Mouse (Mus musculus): ENCODE measurements around the gene A930017K11Rik. TPM values are rescaled to one million over a fixed set of nuclear protein-coding genes. Genes with fewer than 3 reads are reported as not detected.
A peak's percentile ranks its signal among the peaks of the same experiment; 100 is the strongest.

A930017K11Rik gene
- polyA plus RNA-seq, 1 experiment from 2014 or later: 0.13 TPM

DNA sequence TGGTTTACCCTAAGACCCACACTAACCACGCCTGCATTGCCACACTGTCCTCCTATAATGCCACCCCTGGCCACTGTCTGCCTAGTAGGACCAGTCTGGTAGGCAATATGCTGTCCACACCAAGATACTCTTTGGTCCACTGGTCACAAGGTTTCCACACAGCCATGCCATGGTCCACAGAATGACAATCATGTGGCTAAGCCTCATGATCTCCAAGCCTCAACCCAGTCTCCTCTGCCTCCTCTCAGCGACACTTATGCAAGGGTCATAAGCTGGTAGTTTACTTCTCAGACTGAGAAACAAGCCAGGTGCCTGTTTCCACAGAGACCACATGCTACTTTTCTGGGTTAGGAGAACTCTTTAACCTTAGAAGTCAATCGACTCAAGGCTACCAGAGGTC is 30.5 kb upstream of the A930017K11Rik start:
- H3K9ac ChIP-seq (ENCODE audit: low read depth, low read length): no peak overlapping the region
- ATAC-seq (ENCODE audit: low read depth): no peak
- no peaks in the 10 kb centered on the region for H3K9me3 ChIP-seq (replicated peaks; ENCODE audit: control insufficient read depth, low read length)
- no peak overlapping the region for H3K4me3 ChIP-seq (ENCODE audit: low read depth, low read length)
- peaks cover 27% of the 10 kb centered on the region for H3K4me1 ChIP-seq (ENCODE audit: control insufficient read depth, low read depth, low read length)
- WGBS (ENCODE audit: insufficient replicate concordance): 89% methylated on average over 3 of the region's 3 CpGs
- no peak overlapping the region for H3K4me2 ChIP-seq (ENCODE audit: low read depth, low read length)
- no peaks in the 10 kb centered on the region for H3K27me3 ChIP-seq (ENCODE audit: control insufficient read depth, insufficient read depth, low read depth, low read length)
- H3K27ac ChIP-seq (ENCODE audit: low read length): no peak overlapping the region
- H3K36me3 ChIP-seq (ENCODE audit: control insufficient read depth, insufficient read depth): no peaks in the 10 kb centered on the region

DNA sequence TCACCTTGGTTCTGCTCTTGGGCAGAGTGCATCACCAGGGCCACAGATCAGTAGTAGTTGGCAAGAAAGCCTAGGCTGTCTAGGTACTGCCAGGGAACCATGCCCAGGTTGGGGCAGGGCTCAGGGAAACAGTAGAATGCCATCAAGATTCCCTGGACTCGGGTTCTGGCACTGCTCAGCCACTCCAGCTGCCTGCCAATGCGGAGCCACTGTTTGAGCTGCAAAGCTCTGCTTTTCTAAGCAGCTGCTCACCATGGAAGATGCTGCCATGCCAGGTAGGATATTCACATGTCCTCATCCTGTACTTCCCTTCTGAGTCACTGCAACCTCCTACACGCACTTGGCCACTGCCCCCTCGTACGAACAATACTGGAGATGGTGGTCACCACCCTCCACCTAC is 28.5 kb upstream of the A930017K11Rik start:
- Histone ChIP-seq H3K27ac (ENCODE audit: low read length) (no peak overlapping the region), H3K36me3 (ENCODE audit: control insufficient read depth, insufficient read depth) (no peaks in the 10 kb centered on the region), H3K9ac (ENCODE audit: low read depth, low read length) (no peak overlapping the region), H3K4me2 (ENCODE audit: low read depth, low read length) (no peak overlapping the region), H3K27me3 (ENCODE audit: control insufficient read depth, insufficient read depth, low read depth, low read length) (no peaks in the 10 kb centered on the region), H3K4me1 (ENCODE audit: control insufficient read depth, low read depth, low read length) (peaks cover 23% of the 10 kb centered on the region), H3K9me3 (replicated peaks; ENCODE audit: control insufficient read depth, low read length) (no peaks in the 10 kb centered on the region), H3K4me3 (ENCODE audit: low read depth, low read length) (no peak overlapping the region)
- WGBS (ENCODE audit: insufficient replicate concordance): 79% methylated on average over 5 of the region's 5 CpGs
- no peak for ATAC-seq (ENCODE audit: low read depth)

DNA sequence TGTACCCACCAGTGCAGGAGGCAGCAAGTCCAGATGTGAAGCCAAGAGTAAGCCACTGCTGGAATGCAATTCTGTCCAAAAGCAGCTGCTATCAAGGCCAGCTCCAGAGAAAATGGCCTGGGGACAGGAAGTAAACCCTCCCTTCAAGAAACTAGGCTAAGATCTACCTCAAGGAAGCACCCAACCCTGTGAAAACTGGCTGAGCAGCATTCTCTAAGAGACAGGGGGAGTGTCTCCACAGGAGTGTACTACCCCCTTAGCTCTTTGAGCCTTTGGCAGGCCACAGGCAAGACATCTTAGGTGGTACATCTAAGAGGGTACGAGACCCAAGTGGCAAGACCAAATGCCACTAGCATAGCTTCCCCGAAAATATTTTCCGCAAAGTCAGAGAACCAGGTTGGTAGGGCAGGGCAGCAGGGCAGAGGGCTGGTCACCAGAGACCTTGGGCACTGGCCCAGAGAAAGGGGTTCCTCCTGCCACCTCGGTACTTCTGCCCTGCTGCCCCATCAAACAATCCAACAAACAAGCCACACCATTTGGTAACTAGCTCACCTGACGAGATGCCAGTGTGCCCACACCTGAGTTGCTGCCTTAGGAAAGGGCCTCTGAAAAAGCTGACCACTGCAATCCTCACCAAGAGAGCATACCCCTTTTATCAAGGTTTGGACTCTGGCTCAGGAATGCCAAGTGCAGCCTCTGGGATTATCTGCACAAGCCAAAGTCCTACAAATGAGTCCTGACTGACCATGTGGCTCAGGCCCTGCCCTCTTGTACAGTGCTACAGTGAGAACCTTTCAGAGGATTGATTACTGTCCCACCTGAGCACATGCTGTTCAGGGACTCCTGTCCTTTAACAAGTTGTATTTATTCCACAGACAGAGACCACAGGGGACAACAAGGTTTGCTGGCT is 27.7 kb upstream of the A930017K11Rik start:
- H3K27ac ChIP-seq (ENCODE audit: low read length): no peak overlapping the region
- H3K4me3 ChIP-seq (ENCODE audit: low read depth, low read length): no peak overlapping the region

DNA sequence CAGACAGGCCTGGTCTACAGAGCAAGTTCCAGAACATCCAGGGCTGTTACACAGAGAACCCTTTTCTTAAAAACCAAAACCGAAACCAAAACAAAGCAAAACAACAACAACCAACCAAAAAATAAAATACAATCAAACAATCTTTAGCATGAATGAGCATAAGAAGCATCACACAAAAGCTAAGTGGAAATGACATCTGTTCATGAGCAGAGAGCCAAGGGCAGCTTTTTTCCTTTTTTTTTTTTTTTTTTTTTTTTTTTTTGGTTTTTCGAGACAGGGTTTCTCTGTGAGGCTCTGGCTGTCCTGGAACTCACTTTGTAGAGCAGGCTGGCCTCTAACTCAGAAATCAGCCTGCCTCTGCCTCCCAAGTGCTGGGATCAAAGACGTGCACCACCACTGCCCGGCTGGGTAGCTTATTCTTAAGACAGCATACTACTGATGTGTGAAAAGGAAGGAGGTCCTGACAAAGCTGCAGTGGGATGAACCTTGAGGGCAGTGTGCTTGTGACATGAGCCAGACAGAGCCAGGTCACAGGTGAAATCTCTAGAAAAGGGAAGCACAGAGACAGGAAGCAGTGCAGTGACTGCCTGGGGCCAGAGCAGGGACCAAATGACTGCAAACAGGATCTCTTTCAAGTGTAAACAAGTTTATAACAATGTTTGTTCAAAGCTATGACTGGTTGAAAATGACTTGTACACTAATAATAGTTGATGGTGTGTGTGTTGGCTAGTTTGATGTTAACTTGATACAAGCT is 18.8 kb upstream of the A930017K11Rik start:
- no peak for ATAC-seq (ENCODE audit: low read depth)
- Histone ChIP-seq H3K27ac (ENCODE audit: low read length) (peak overlapping the region; percentile 64), H3K9me3 (replicated peaks; ENCODE audit: control insufficient read depth, low read length) (no peaks in the 10 kb centered on the region), H3K4me1 (ENCODE audit: control insufficient read depth, low read depth, low read length) (peaks cover 27% of the 10 kb centered on the region), H3K36me3 (ENCODE audit: control insufficient read depth, insufficient read depth) (no peaks in the 10 kb centered on the region), H3K9ac (ENCODE audit: low read depth, low read length) (no peak overlapping the region), H3K4me2 (ENCODE audit: low read depth, low read length) (no peak overlapping the region), H3K4me3 (ENCODE audit: low read depth, low read length) (no peak overlapping the region), H3K27me3 (ENCODE audit: control insufficient read depth, insufficient read depth, low read depth, low read length) (no peaks in the 10 kb centered on the region)
- WGBS (ENCODE audit: insufficient replicate concordance): 64% methylated on average over 4 of the region's 4 CpGs

More for the DNA sequence above, 27.7 kb upstream of the A930017K11Rik start:
- Histone ChIP-seq H3K27me3 (ENCODE audit: control insufficient read depth, insufficient read depth, low read depth, low read length) (no peaks in the 10 kb centered on the region), H3K9me3 (replicated peaks; ENCODE audit: control insufficient read depth, low read length) (no peaks in the 10 kb centered on the region), H3K4me2 (ENCODE audit: low read depth, low read length) (no peak overlapping the region), H3K36me3 (ENCODE audit: control insufficient read depth, insufficient read depth) (no peaks in the 10 kb centered on the region), H3K9ac (ENCODE audit: low read depth, low read length) (no peak overlapping the region), H3K4me1 (ENCODE audit: control insufficient read depth, low read depth, low read length) (peaks cover 21% of the 10 kb centered on the region)
- WGBS (ENCODE audit: insufficient replicate concordance): 79% methylated on average over 5 of the region's 5 CpGs
- ATAC-seq (ENCODE audit: low read depth): peak; percentile 59

DNA sequence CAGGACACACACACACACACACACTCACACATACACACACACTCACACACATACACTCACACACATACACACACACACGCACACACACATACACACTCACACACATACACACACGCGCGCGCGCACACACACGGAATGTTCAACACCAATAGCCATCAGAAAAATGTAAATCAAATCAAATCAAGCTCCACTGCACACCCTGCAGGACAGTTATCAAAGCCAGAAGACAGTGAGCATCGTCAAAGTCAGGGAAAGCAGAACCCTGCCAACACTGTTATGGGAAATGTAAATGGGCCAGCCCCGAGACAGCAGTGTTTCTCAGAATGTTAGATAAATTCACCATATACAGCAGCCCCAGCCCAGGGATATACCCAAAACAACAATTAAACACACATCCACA is 18.1 kb upstream of the A930017K11Rik start:
- Histone ChIP-seq H3K9me3 (replicated peaks; ENCODE audit: control insufficient read depth, low read length) (no peaks in the 10 kb centered on the region), H3K36me3 (ENCODE audit: control insufficient read depth, insufficient read depth) (no peaks in the 10 kb centered on the region), H3K4me3 (ENCODE audit: low read depth, low read length) (no peak overlapping the region), H3K27me3 (ENCODE audit: control insufficient read depth, insufficient read depth, low read depth, low read length) (no peaks in the 10 kb centered on the region), H3K9ac (ENCODE audit: low read depth, low read length) (no peak overlapping the region), H3K4me2 (ENCODE audit: low read depth, low read length) (no peak overlapping the region), H3K27ac (ENCODE audit: low read length) (peak overlapping the region; percentile 64), H3K4me1 (ENCODE audit: control insufficient read depth, low read depth, low read length) (peaks cover 27% of the 10 kb centered on the region)
- 83% methylated on average over 9 of the region's 9 CpGs for WGBS (ENCODE audit: insufficient replicate concordance)
- ATAC-seq (ENCODE audit: low read depth): no peak

DNA sequence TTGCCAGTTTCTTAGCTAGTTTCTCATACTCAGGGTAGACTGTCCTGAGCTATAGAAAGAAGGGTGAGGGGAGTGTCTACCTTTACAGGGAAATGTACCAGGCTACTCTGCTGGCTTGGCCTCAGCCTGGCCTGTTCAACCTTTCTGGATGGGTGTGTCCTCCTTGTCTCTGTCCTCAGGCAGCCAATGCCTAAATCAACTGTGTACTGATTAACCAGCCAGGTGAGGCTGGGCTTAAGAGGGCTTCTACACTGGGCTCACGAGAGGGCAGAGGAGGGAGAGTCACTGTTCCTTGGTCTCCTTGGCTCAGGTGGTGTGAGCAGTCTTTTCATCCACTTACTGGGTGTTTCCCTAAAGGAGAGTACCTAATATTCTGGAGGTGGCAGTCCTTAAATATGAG is 15.8 kb upstream of the A930017K11Rik start:
- Histone ChIP-seq H3K27ac (ENCODE audit: low read length) (peak overlapping the region; percentile 65), H3K9ac (ENCODE audit: low read depth, low read length) (peak overlapping the region; percentile 30; the same call in 1 of the 2 replicates), H3K4me1 (ENCODE audit: control insufficient read depth, low read depth, low read length) (peaks cover 43% of the 10 kb centered on the region), H3K36me3 (ENCODE audit: control insufficient read depth, insufficient read depth) (peaks cover 5% of the 10 kb centered on the region; the same call in 1 of the 2 replicates), H3K4me2 (ENCODE audit: low read depth, low read length) (0 out of 2 replicates have a peak overlapping the region, but pooled peaks have one; percentile 7), H3K27me3 (ENCODE audit: control insufficient read depth, insufficient read depth, low read depth, low read length) (no peaks in the 10 kb centered on the region), H3K9me3 (replicated peaks; ENCODE audit: control insufficient read depth, low read length) (no peaks in the 10 kb centered on the region), H3K4me3 (ENCODE audit: low read depth, low read length) (no peak overlapping the region)
- 17% methylated on average over 1 of the region's 1 CpGs for WGBS (ENCODE audit: insufficient replicate concordance)
- ATAC-seq (ENCODE audit: low read depth): peak; percentile 80

DNA sequence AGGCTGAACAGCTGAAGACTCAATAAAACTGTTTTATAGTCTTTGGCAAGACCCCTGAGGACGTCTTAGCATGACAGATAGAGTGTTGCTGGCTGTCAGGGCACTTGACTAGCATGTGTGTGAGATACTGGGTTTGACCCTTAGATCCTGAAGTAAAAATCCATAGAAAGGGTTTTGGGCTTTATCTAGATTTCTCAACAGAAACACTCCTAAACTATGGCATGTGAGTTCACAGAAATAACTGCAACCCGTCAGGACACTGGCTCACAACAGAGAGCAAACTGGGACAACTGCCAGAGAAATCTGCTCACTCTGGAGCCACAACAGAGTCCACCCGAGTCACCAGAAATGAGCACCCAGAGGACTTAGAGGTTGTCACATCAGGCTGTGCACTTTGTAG is 15.3 kb upstream of the A930017K11Rik start:
- peaks cover 5% of the 10 kb centered on the region; the same call in 1 of the 2 replicates for H3K36me3 ChIP-seq (ENCODE audit: control insufficient read depth, insufficient read depth)
- no peaks in the 10 kb centered on the region for H3K27me3 ChIP-seq (ENCODE audit: control insufficient read depth, insufficient read depth, low read depth, low read length)
- H3K9ac ChIP-seq (ENCODE audit: low read depth, low read length): no peak overlapping the region
- ATAC-seq (ENCODE audit: low read depth): 0 out of 2 replicates have a peak, but pooled peaks have one; percentile 22
- H3K4me2 ChIP-seq (ENCODE audit: low read depth, low read length): no peak overlapping the region
- WGBS (ENCODE audit: insufficient replicate concordance): 45% methylated on average over 3 of the region's 3 CpGs
- H3K4me3 ChIP-seq (ENCODE audit: low read depth, low read length): no peak overlapping the region
- peak overlapping the region; percentile 65 for H3K27ac ChIP-seq (ENCODE audit: low read length)
- peaks cover 48% of the 10 kb centered on the region for H3K4me1 ChIP-seq (ENCODE audit: control insufficient read depth, low read depth, low read length)
- no peaks in the 10 kb centered on the region for H3K9me3 ChIP-seq (replicated peaks; ENCODE audit: control insufficient read depth, low read length)

DNA sequence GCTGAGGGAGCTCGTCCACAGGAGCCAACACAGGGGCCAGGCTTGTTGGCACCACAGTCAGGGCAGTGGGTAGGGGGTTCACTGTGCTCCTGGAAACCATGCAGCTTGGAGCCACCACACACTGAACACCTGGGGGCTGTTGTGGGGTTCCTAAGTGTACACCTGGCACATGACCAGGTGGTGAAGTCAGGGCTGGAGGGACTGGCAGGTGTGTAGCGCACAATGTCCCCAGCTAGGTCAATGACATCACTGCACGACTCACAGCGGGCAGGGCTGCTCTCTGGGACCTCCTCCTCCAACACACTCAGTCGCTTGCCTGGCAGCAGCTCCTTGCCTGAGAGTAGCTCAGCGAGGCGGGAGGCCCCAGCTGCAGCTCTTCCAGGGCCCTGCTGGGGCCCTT is 11.9 kb upstream of the A930017K11Rik start:
- Histone ChIP-seq H3K9me3 (replicated peaks; ENCODE audit: control insufficient read depth, low read length) (no peaks in the 10 kb centered on the region), H3K9ac (ENCODE audit: low read depth, low read length) (no peak overlapping the region), H3K36me3 (ENCODE audit: control insufficient read depth, insufficient read depth) (peaks cover 5% of the 10 kb centered on the region; the same call in 1 of the 2 replicates), H3K4me3 (ENCODE audit: low read depth, low read length) (no peak overlapping the region), H3K4me2 (ENCODE audit: low read depth, low read length) (no peak overlapping the region), H3K4me1 (ENCODE audit: control insufficient read depth, low read depth, low read length) (peaks cover 68% of the 10 kb centered on the region), H3K27ac (ENCODE audit: low read length) (peak overlapping the region; percentile 13), H3K27me3 (ENCODE audit: control insufficient read depth, insufficient read depth, low read depth, low read length) (no peaks in the 10 kb centered on the region)
- ATAC-seq (ENCODE audit: low read depth): no peak
- WGBS (ENCODE audit: insufficient replicate concordance): 79% methylated on average over 7 of the region's 7 CpGs

Data from liver, embryonic 16.5 days (tissue).